Mouse (Mus musculus) C2C12 (cell line): ENCODE data around the gene Tescl.

Experiments
- CEBPB ChIP-seq: IDR thresholded peaks from one replicate; pipeline ENCODE4 v1.6.1; 2011; ENCODE audit warnings: low read depth, mild to moderate bottlenecking, control low read depth, moderate library complexity
- CTCF ChIP-seq: IDR thresholded peaks from one replicate; pipeline ENCODE4 v1.5.1; 2011; ENCODE audit not compliant: control insufficient read depth, insufficient read depth, insufficient read length
- FOSL1 ChIP-seq: IDR thresholded peaks from one replicate; pipeline ENCODE4 v1.8.0; 2011; ENCODE audit warnings: mild to moderate bottlenecking, low read length; ENCODE audit not compliant: poor library complexity, insufficient read depth, severe bottlenecking
- MAX ChIP-seq: IDR thresholded peaks from one replicate; pipeline ENCODE4 v1.6.1; 2011; ENCODE audit warnings: mild to moderate bottlenecking, control low read depth
- MYOD1 ChIP-seq: IDR thresholded peaks from one replicate; pipeline ENCODE4 v1.6.1; 2011; ENCODE audit warnings: low read depth; ENCODE audit not compliant: control insufficient read depth, insufficient read length
- MYOG ChIP-seq: IDR thresholded peaks from one replicate; pipeline ENCODE4 v1.6.1; 2011; ENCODE audit not compliant: control insufficient read depth, insufficient read length; ENCODE audit errors: extremely low read depth
- USF1 ChIP-seq: IDR thresholded peaks from one replicate; pipeline ENCODE4 v1.6.1; 2011; ENCODE audit warnings: low read depth, mild to moderate bottlenecking, control low read depth, moderate library complexity

GRCm38 (mm10) chr7:24378049-24378701, 44.4 kb upstream of the Tescl start:
- TF ChIP-seq CTCF (no peak), MYOG (no peak), MAX (no peak), MYOD1 (no peak), CEBPB (no peak), USF1 (no peak), FOSL1 (no peak)
